Mouse (Mus musculus) kidney, embryonic 16.5 days (tissue): ENCODE results near the gene Cntnap2. TPM values are rescaled to one million over a fixed set of nuclear protein-coding genes. Genes with fewer than 3 reads are reported as not detected.
A peak's percentile ranks its signal among the peaks of the same experiment; 100 is the strongest.

Source experiments
- ATAC-seq: fragments of 200-750 bp; cut with Nextera tagmentation; 2 replicates; pipeline ENCODE4 v1.8.0; 2017; ENCODE audit warnings: moderate TSS enrichment; ENCODE audit not compliant: low FRiP score, low TSS enrichment
- H3K27ac ChIP-seq: fragments of 300-500 bp; sonication (generic); 2 replicates; pipeline ENCODE4 v1.5.1; 2014; ENCODE audit warnings: low read length
- H3K27me3 ChIP-seq: fragments of 300-500 bp; sonication (generic); 2 replicates; pipeline ENCODE4 v1.6.1; 2014; ENCODE audit warnings: low read length, control low read depth, mixed read lengths; ENCODE audit not compliant: insufficient read depth
- H3K36me3 ChIP-seq: fragments of 300-500 bp; sonication (generic); 2 replicates; pipeline ENCODE4 v1.6.1; 2014; ENCODE audit warnings: low read length, control low read depth, mixed read lengths; ENCODE audit not compliant: insufficient read depth
- H3K4me1 ChIP-seq: fragments of 300-500 bp; sonication (generic); 2 replicates; pipeline ENCODE4 v1.6.1; 2014; ENCODE audit warnings: low read length, control low read depth, mixed read lengths; ENCODE audit not compliant: insufficient read depth
- H3K4me2 ChIP-seq: fragments of 300-500 bp; sonication (generic); replicated peaks from 2 replicates; pipeline ENCODE4 v1.6.1; 2014; ENCODE audit warnings: low read depth, low read length
- H3K4me3 ChIP-seq: fragments of 300-500 bp; sonication (generic); 2 replicates; pipeline ENCODE4 v1.5.1; 2014; ENCODE audit warnings: mild to moderate bottlenecking, low read length
- H3K9ac ChIP-seq: fragments of 300-500 bp; sonication (generic); replicated peaks from 2 replicates; pipeline ENCODE4 v1.6.1; 2014; ENCODE audit warnings: low read length
- H3K9me3 ChIP-seq: fragments of 300-500 bp; sonication (generic); 2 replicates; pipeline ENCODE4 v1.6.1; 2016; ENCODE audit warnings: low read length, control low read depth
- WGBS: fragments of 180-500 bp; shearing (Covaris S2); extraction: QIAGEN DNeasy Blood & Tissue Kit; methylation state at CpG from one replicate; pipeline ENCODE4 v1.1.7; 2014; 5-methylcytosine and 5-hydroxymethylcytosine counted together
- polyA plus RNA-seq: library from polyadenylated mRNA; unstranded; fragments of >200 nt; fragmentation: Nextera tagmentation; extraction: Ambion mirVana; gene quantifications from 2 replicates; pipeline ENCODE4 v1.2.1, GENCODE M21; 2015

The Cntnap2 gene
- 2.2 and 3.4 TPM in 2 replicates for polyA plus RNA-seq

DNA sequence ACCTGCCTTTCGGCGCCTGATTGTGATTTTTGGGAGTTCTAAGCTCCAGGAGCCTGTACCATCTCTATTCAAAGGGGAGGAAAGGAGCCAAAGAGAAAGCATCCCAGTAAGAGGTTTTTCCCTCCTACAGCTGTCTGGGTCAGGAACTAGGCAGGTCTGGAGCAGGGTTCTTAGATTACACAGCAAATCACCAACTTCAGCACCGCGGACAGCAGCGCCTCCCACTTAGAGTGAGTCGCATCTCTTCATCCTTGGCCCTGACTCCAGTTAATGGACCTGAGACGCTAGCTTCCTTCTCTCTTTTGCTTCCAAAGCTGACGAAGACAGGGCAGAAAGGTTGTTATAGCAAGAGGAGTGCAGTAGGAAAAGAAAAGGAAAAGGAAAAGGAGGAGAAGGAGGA, at the start of gene Cntnap2:
Gene Cntnap2 (plus strand): TSS at position 267 of the 400 bp plus-strand sequence.
- Histone ChIP-seq H3K27ac (no peak within 1 kb of the TSS), H3K27me3 (peaks cover 3% of the 10 kb centered on the region; the same call in 1 of the 2 replicates), H3K4me2 (no peak within 1 kb of the TSS), H3K4me3 (no peak within 1 kb of the TSS), H3K36me3 (no peaks in the 10 kb centered on the region), H3K4me1 (0 out of 2 replicates have a peak, but pooled peaks cover 2% of the 10 kb centered on the region), H3K9me3 (no peaks in the 10 kb centered on the region), H3K9ac (no peak within 1 kb of the TSS)
- ATAC-seq, result peak; percentile 84
- WGBS, result 10% methylated on average over 8 of the region's 8 CpGs

GRCm38 (mm10) chr6:45026011-45026682, 33.0 kb upstream of the Cntnap2 start:
- WGBS, result 26% methylated on average over 9 of the region's 9 CpGs
- Histone ChIP-seq H3K9me3 (no peaks in the 10 kb centered on the region), H3K4me1 (no peaks in the 10 kb centered on the region), H3K9ac (no peak overlapping the region), H3K27ac (no peak overlapping the region), H3K4me2 (no peak overlapping the region), H3K4me3 (no peak overlapping the region), H3K36me3 (no peaks in the 10 kb centered on the region), H3K27me3 (no peaks in the 10 kb centered on the region)
- peak; percentile 57; the same call in 1 of the 2 replicates for ATAC-seq

- Histone ChIP-seq H3K4me1 (no peaks in the 10 kb centered on the region), H3K9ac (no peak overlapping the region), H3K27ac (no peak overlapping the region), H3K4me2 (no peak overlapping the region), H3K36me3 (no peaks in the 10 kb centered on the region), H3K27me3 (no peaks in the 10 kb centered on the region), H3K4me3 (no peak overlapping the region), H3K9me3 (no peaks in the 10 kb centered on the region)
- no peak for ATAC-seq
- WGBS, result 55% methylated on average over 1 of the region's 1 CpGs
These were observed 19.7 kb upstream of the Cntnap2 start for GRCm38 (mm10) chr6:45039454-45039853.

DNA sequence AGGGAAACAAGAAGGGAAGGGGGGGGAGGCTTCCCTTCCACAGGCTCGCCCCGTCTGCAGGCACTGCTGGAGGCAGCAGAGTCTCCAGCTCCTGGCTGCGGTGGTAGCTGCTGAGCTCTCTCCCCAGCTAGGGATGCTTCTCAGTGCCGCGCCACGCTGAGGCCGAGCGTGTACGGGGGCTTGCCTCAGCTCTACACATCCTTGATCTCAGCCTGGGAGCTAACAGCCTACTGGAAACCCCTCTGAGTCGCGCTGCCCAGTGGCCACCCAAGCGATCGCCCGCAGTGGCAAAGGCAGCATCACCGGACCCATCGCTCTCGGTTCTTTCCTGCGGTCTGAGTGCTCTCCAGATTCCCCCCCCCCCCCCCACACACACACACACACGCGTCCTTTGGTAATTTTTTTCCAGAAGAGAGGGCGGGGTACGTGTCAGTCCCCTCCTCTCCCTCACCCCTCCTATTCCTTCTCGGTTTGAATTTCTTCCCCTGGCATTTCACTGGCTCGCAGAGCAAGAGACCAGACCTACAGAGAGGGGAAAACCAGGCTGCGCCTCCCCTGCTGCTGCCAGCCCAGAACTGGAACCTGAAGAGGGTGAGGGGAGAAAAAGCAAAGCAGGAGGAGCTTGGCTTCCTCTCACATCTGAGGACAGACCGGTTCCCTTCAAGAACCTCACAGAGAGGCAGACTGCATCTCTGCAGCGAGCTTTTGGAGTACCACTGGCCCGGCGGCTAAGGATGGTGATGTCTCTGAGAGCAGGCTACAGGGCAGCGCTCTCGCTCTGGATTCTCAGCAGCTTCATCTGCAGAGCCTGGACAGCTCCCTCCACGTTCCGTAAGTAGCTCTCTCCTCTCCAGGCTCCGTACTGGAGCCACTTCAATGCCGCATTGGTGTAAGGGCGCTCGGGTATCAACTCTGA, 657 bp downstream of the Cntnap2 start:
- no peak overlapping the region for H3K27ac ChIP-seq
- 2% methylated on average over 31 of the region's 37 CpGs for WGBS
- H3K4me3 ChIP-seq, result no peak overlapping the region
- no peak overlapping the region for H3K4me2 ChIP-seq
- peak; percentile 93 for ATAC-seq
- peaks cover 3% of the 10 kb centered on the region; the same call in 1 of the 2 replicates for H3K27me3 ChIP-seq
- no peaks in the 10 kb centered on the region for H3K9me3 ChIP-seq
- no peak overlapping the region for H3K9ac ChIP-seq
- 0 out of 2 replicates have a peak, but pooled peaks cover 2% of the 10 kb centered on the region for H3K4me1 ChIP-seq
- no peaks in the 10 kb centered on the region for H3K36me3 ChIP-seq

DNA sequence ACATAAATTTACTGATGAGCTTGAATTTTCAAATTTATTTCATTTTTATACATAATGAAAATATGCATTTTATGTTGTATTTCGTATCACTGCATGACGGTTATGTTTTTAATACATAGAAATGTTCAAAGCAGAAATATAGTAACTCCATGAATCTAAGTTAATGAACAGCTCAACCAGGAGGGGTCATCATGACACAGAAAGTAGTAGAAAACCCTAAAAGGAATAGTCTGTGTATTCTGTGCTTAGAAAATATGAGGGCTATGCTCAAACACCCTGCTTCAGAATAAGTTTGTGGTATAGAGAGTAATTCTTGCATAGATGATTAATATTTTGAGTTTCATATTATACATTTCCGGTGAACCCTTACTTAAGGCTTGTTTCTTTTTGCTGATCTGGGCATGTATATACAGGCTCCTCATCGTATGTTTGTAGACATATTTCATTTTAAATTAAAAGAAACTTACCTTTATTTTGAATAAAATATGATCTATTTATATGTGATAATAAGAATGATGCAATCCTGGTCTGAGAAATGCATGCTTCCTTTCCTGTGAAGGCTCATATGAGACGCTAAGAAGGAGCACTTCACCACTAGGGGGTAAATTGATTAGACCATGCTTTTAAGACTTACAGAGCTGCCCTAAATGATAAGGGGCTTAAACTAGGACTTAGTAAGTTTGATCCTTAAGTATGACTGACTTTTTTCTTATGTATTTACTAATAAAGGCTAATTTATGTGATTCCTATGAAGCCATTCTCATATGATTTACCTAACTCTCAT, 3.2 kb downstream of the Cntnap2 start:
- Histone ChIP-seq H3K4me3 (no peak overlapping the region), H3K9me3 (no peaks in the 10 kb centered on the region), H3K27me3 (peaks cover 3% of the 10 kb centered on the region; the same call in 1 of the 2 replicates), H3K4me1 (0 out of 2 replicates have a peak, but pooled peaks cover 2% of the 10 kb centered on the region), H3K4me2 (no peak overlapping the region), H3K9ac (no peak overlapping the region), H3K36me3 (no peaks in the 10 kb centered on the region), H3K27ac (no peak overlapping the region)
- 76% methylated on average over 5 of the region's 5 CpGs for WGBS
- ATAC-seq, result no peak

GRCm38 (mm10) chr6:45088304-45088703, 29.1 kb downstream of the Cntnap2 start:
- no peaks in the 10 kb centered on the region for H3K27me3 ChIP-seq
- H3K4me1 ChIP-seq, result no peaks in the 10 kb centered on the region
- WGBS, result 63% methylated on average over 1 of the region's 1 CpGs
- no peak overlapping the region for H3K4me2 ChIP-seq
- no peaks in the 10 kb centered on the region for H3K9me3 ChIP-seq
- no peak overlapping the region for H3K9ac ChIP-seq
- no peak for ATAC-seq
- no peak overlapping the region for H3K4me3 ChIP-seq
- H3K27ac ChIP-seq, result no peak overlapping the region
- H3K36me3 ChIP-seq, result no peaks in the 10 kb centered on the region

DNA sequence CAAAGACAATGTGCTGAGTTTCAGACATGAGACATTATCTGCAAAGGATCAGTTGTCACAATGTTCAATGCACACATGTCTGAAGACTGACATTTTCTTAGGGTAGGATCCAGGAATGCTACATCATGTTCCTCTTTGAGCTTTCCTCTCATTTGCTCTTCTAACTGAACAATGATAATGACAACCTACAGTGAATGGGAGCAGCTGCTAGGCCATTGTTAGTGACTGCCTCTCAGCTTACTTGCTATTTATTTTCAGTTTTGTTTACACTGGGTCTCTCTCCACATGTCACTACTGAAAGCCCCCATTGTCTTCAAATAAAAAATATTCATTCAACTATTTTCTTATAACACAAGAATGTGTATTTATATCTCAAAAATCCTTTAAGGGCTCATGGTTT, 54.5 kb downstream of the Cntnap2 start:
- Histone ChIP-seq H3K4me3 (no peak overlapping the region), H3K27me3 (no peaks in the 10 kb centered on the region), H3K9ac (no peak overlapping the region), H3K36me3 (no peaks in the 10 kb centered on the region), H3K27ac (no peak overlapping the region), H3K9me3 (no peaks in the 10 kb centered on the region), H3K4me1 (no peaks in the 10 kb centered on the region), H3K4me2 (no peak overlapping the region)
- ATAC-seq, result no peak

GRCm38 (mm10) chr6:45144882-45145281, 85.7 kb downstream of the Cntnap2 start:
- Histone ChIP-seq H3K4me3 (no peak overlapping the region), H3K4me1 (no peaks in the 10 kb centered on the region), H3K36me3 (no peaks in the 10 kb centered on the region), H3K27ac (no peak overlapping the region), H3K27me3 (no peaks in the 10 kb centered on the region), H3K4me2 (no peak overlapping the region), H3K9ac (no peak overlapping the region), H3K9me3 (no peaks in the 10 kb centered on the region)
- no peak for ATAC-seq
- WGBS, result 82% methylated on average over 2 of the region's 2 CpGs

- Histone ChIP-seq H3K27ac (no peak overlapping the region), H3K9ac (no peak overlapping the region), H3K4me2 (no peak overlapping the region), H3K36me3 (no peaks in the 10 kb centered on the region), H3K4me1 (no peaks in the 10 kb centered on the region), H3K27me3 (no peaks in the 10 kb centered on the region), H3K9me3 (no peaks in the 10 kb centered on the region), H3K4me3 (no peak overlapping the region)
- no peak for ATAC-seq
- WGBS, result 71% methylated on average over 2 of the region's 2 CpGs
These were observed 145.9 kb downstream of the Cntnap2 start for GRCm38 (mm10) chr6:45205039-45205438.
